Mouse (Mus musculus) urinary bladder, adult 2 months (tissue): Measurements from ENCODE around the gene Cd300lg. TPM values are rescaled to one million over a fixed set of nuclear protein-coding genes. Genes with fewer than 3 reads are reported as not detected.

Experiments used
- DNase-seq: peaks from one replicate; pipeline ENCODE4 v3.0.0; 2022; ENCODE audit warnings: low spot score
- polyA plus RNA-seq: library from polyadenylated mRNA; depleted of rRNA; stranded (reverse); fragments of >200 nt; gene quantifications from 2 replicates; pipeline ENCODE4 v1.2.3, GENCODE M21; 2012; rRNA removed

The Cd300lg gene
- polyA plus RNA-seq: 15.3 and 19.8 TPM in 2 replicates

DNA sequence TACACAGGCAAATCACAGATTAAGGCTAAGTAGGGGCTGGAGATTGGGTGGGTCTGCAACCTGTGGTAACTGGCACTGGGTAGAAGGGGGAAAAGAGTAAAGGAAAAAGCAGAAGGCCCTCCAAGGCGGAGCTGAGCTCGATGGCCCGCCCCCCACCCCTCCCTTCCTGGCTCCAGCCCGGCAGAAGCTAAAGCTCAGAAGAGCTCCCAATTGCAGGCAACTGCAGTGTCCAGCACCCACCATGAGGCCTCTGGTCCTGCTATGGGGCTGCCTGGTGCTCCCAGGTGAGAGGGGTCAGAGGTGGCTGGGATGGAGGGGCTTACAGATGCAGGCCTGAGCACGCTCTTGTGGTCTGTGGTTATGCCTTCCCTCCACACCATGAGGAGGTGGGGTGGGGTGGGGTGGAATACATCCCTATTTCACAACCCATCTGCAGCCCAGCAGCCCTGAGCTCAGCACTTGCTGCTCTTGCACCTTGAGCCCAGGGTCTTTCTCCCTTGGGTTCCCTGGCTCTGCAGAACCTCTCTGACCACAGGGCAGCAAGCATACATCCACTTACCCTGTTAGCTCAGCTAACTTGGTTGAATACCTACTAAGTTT is at the start of gene Cd300lg:
Gene Cd300lg (plus strand): TSS at position 160 of the 600 bp plus-strand sequence.
- no peak for DNase-seq

- DNase-seq: no peak
These were observed 49.5 kb upstream of the Cd300lg start for GRCm38 (mm10) chr11:101991813-101992212.

GRCm38 (mm10) chr11:101992411-101992810 is 48.9 kb upstream of the Cd300lg start:
- DNase-seq: no peak

GRCm38 (mm10) chr11:101994100-101994499 is 47.2 kb upstream of the Cd300lg start:
- DNase-seq: no peak

DNA sequence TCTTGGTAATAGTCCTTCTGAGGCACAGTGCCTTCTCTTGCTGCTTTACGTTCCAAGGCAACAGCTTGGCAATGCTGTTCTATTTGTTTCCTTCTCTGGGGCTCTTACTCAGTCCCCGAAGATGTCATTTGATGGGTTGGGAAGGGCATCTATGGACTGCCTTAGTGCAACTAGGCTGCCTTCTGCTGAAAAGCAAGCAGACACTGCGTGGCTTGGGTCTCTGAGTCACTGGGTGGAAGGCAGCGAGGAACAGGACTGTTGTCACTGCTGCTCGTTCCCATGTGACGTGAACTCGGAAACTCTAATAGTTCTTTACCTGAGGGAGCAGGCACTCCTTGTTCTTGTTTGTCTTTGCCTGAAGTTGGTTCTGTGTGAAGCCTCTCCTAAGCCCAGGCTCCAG is 45.4 kb upstream of the Cd300lg start:
- DNase-seq: no peak

DNA sequence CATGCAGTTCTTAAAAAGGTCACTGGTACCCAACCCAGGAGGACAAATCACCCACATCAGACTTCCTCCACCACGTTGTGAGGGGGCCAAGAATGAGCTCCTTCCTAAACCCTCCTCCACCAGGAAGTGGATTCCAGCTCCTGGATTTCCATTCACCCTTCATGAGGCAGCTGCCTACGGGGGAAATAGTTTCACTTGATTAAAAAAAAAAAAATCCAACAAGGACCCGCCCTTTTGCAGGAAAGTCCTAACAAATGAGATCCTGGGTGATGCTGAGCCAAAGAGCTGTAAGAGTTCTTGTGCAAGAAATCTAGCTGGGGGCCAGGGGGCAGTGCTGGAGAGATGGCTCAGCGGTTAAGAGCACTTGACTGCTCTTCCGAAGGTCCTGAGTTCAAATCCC is 43.1 kb upstream of the Cd300lg start:
- DNase-seq: no peak

DNA sequence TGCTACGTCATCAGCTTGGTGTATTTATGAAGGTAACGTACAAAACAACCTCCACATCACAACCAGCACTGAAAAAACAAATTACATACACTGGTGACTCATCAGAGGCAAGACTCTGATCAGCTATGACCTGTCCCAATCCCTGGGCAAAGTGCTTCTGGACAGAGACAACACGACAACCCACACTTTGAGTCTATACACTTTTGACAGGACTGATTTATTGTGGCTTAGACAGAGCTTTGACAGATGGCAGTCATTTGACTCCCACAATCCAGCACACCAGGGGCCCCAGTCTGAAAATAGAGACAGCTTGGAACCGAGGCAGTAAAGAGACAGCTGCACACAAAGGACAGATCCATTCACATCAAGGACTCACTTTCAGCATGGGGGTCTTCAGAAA is 41.8 kb upstream of the Cd300lg start:
- no peak for DNase-seq

GRCm38 (mm10) chr11:102004251-102004650 is 37.1 kb upstream of the Cd300lg start:
- DNase-seq: no peak

- no peak for DNase-seq
These were observed 35.0 kb upstream of the Cd300lg start for GRCm38 (mm10) chr11:102006271-102006670.

DNA sequence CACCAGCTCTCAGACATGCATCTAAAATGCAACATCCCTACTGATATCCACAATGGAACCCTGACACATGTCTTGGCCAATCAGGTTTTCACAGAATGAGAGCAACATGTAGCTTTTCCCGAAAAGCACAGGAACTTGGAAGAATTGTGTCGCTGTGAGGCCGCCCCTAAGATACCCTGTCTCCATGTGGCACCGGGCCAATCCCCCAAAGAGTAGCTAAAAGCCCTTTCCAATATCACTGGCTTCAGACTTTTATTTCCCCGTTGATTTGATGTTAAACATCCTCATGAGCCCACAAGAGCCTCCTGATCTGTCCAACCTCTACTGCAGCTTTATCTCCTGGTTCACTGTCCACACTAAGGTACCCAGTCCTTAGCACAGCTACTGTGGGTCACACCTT is 34.6 kb upstream of the Cd300lg start:
- no peak for DNase-seq

GRCm38 (mm10) chr11:102008372-102008771 is 32.9 kb upstream of the Cd300lg start:
- DNase-seq: no peak

DNA sequence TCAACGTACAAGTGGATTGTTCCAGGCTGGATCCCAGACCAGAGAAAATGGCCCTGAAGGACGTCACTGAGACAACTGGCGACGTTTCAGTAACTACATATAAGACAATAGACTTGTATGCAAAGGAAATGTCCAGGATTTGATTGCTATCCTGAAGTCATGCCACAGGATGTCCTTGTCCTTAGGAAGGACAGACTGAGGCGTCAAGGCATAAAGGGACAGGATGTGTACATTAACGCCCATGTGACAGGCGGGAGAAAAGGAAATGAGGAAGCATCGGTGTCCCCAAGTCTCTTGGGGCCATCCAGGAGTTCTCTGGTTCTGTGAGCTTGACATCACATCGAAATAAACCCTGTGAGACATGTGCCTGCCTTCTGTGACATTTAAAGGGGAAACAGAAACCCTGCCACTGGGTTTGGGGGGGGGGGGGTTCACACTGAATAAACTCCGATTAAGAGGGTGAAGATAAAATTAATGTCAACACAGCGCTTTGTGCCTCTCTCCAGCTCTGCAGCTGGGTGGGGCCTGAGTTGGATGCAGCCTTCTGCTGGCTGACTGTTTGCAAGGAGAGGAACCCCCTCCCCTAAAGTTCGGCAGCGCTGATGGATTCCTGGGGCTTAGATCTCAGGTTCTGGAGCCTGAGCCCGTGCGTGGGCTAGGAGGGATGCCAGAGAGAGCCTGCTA is 32.2 kb upstream of the Cd300lg start:
- DNase-seq: no peak

GRCm38 (mm10) chr11:102010140-102010539 is 31.2 kb upstream of the Cd300lg start:
- no peak for DNase-seq

DNA sequence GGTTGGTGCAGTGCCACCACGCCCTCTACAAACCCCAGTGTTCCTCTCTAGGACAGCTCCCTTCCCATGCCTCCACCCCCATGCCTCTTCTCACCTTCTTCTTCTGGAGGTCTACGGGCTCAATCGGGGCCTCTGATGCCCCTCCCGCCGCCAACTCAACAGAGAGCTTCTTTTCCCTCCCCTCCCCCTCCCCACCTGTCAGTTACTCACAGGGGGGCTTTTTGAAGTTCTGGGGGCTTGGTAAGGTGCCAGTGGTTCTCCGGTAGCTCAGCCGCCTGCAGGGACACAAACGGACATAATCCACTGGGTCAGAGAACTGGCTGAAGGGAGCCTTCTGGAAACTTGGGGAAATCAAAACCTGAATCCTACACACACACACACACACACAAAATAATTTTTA is 29.8 kb upstream of the Cd300lg start:
- no peak for DNase-seq

DNA sequence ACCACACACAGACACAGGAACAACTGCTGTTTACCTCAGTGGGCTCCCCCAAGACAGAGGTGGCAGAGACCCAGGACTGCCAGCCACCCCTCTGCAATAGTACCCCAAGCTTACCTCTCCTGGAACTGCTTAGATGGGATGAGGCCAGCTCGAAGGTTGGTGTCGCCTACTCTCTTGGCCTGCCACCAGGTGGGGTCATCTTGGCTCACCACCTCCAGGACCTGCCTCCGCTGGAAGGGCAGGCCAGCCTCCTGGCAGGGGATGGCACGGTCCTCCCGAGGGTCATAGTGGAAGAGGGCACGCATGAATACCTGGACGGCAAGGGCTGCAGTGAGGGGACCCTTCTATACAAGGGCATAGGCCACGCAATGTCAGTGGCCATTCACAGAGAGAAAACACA is 28.1 kb upstream of the Cd300lg start:
- no peak for DNase-seq

GRCm38 (mm10) chr11:102015472-102015871 is 25.8 kb upstream of the Cd300lg start:
- DNase-seq: no peak

DNA sequence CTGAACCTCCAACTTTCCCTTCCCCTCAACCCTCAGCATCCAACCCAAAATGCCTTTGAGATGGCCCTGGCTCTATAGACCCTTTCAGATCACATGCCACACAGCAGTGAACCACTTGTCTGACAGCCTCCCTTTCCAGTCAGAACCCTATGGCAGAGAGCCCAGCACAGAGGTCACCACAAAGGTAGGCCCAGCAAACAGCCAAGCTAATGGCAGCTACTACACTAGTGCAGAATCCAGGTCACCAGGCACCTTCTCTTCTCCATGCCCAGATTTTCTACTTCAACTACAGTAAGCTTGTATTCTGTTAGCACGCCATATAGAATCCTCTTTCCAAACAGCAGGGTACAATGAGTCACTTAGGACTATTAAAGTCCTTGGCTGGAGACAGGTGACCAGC is 25.2 kb upstream of the Cd300lg start:
- DNase-seq: no peak

GRCm38 (mm10) chr11:102019736-102020135 is 21.6 kb upstream of the Cd300lg start:
- no peak for DNase-seq

- no peak for DNase-seq
These were observed 20.1 kb upstream of the Cd300lg start for GRCm38 (mm10) chr11:102021196-102021595.

GRCm38 (mm10) chr11:102023406-102023805 is 17.9 kb upstream of the Cd300lg start:
- DNase-seq: no peak

- DNase-seq: no peak
These were observed 17.1 kb upstream of the Cd300lg start for GRCm38 (mm10) chr11:102024084-102024758.

- DNase-seq: no peak
These were observed 16.4 kb upstream of the Cd300lg start for GRCm38 (mm10) chr11:102024875-102025274.

GRCm38 (mm10) chr11:102025354-102025753 is 16.0 kb upstream of the Cd300lg start:
- no peak for DNase-seq
